Mouse (Mus musculus) limb, embryonic 13.5 days (tissue): ENCODE data around the gene Dao. TPM values are rescaled to one million over a fixed set of nuclear protein-coding genes. Genes with fewer than 3 reads are reported as not detected.

ENCODE experiments used
- ATAC-seq: fragments of 200-750 bp; cut with Nextera tagmentation; 2 replicates; pipeline ENCODE4 v1.8.0; 2017; ENCODE audit warnings: low read depth, moderate number of reproducible peaks, moderate TSS enrichment; ENCODE audit not compliant: low FRiP score
- H3K27ac ChIP-seq: fragments of 300-500 bp; sonication (generic); 2 replicates; pipeline ENCODE4 v1.5.1; 2015; ENCODE audit warnings: inconsistent platforms, mild to moderate bottlenecking, moderate library complexity
- H3K27me3 ChIP-seq: fragments of 300-500 bp; sonication (generic); 2 replicates; pipeline ENCODE4 v1.6.1; 2015; ENCODE audit warnings: mild to moderate bottlenecking, inconsistent platforms
- H3K36me3 ChIP-seq: fragments of 300-500 bp; sonication (generic); 2 replicates; pipeline ENCODE4 v1.6.1; 2015; ENCODE audit warnings: inconsistent platforms, mild to moderate bottlenecking, moderate library complexity
- H3K4me1 ChIP-seq: fragments of 300-500 bp; sonication (generic); 2 replicates; pipeline ENCODE4 v1.6.1; 2015; ENCODE audit warnings: inconsistent platforms
- H3K4me2 ChIP-seq: fragments of 300-500 bp; sonication (generic); replicated peaks from 2 replicates; pipeline ENCODE4 v1.6.1; 2015; ENCODE audit warnings: inconsistent platforms, mild to moderate bottlenecking, moderate library complexity
- H3K4me3 ChIP-seq: fragments of 300-500 bp; sonication (generic); 2 replicates; pipeline ENCODE4 v1.5.1; 2015; ENCODE audit warnings: moderate library complexity, mild to moderate bottlenecking, inconsistent platforms
- H3K9ac ChIP-seq: fragments of 300-500 bp; sonication (generic); 2 replicates; pipeline ENCODE4 v1.6.1; 2015; ENCODE audit warnings: mild to moderate bottlenecking, inconsistent platforms
- H3K9me3 ChIP-seq: fragments of 300-500 bp; sonication (generic); 2 replicates; pipeline ENCODE4 v1.6.1; 2016; ENCODE audit warnings: inconsistent platforms
- WGBS: fragments of 180-500 bp; shearing (Covaris S2); methylation state at CpG from one replicate; pipeline ENCODE4 v1.1.7; 2015; 5-methylcytosine and 5-hydroxymethylcytosine counted together
- polyA plus RNA-seq: library from polyadenylated mRNA; unstranded; fragments of >200 nt; fragmentation: Nextera tagmentation; extraction: Ambion mirVana; gene quantifications from 2 replicates; pipeline ENCODE4 v1.2.1, GENCODE M21; 2015

The Dao gene
- polyA plus RNA-seq, 1 experiment from 2014 or later = not detected

DNA sequence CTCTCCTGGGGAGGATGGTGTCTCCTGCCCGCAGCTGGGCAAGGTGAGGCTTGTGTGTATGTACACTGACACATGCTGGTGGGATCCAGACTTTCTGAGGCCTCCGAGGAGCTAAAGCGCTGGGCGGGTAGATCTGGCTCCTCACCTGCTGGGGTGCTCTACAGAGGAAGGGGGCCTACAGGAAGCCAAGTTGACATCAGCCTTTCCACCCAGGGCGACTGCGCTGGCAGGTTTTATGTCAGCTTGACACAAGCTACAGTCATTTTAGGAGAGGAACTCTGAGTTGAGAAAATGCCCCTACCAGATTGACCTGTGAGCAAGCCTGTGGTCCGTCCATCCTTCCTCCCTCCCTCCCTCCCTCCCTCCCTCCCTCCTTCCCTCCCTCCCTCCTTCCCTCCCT is 58.2 kb downstream of the Dao start:
- no peaks in the 10 kb centered on the region for H3K27me3 ChIP-seq
- H3K4me3 ChIP-seq = no peak overlapping the region
- no peak overlapping the region for H3K27ac ChIP-seq
- no peak overlapping the region for H3K9ac ChIP-seq
- H3K36me3 ChIP-seq = no peaks in the 10 kb centered on the region
- no peaks in the 10 kb centered on the region for H3K9me3 ChIP-seq
- no peaks in the 10 kb centered on the region for H3K4me1 ChIP-seq
- H3K4me2 ChIP-seq = no peak overlapping the region
- WGBS = 38% methylated on average over 7 of the region's 7 CpGs
- ATAC-seq = no peak

DNA sequence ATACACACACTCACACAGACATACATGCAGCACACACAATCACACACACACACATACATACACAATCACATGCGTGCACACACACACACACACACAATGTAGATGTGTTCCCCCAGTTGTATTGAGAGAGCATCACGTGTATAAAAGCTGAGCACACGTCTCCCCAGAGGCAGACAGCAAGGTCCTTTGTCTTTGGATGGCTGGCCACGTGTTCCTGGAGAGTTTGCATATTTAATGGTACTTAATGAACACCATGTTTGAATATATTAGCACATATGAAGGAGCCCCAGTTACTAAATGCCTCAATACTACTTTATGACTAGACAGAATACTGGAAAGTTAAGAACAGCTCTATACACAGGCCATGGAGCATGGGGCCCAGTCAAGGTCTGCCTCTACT is 60.5 kb downstream of the Dao start:
- no peak for ATAC-seq
- H3K4me1 ChIP-seq = no peaks in the 10 kb centered on the region
- WGBS = 69% methylated on average over 4 of the region's 4 CpGs
- H3K27ac ChIP-seq = no peak overlapping the region
- no peaks in the 10 kb centered on the region for H3K9me3 ChIP-seq
- H3K4me2 ChIP-seq = no peak overlapping the region
- H3K4me3 ChIP-seq = no peak overlapping the region
- no peak overlapping the region for H3K9ac ChIP-seq
- H3K36me3 ChIP-seq = no peaks in the 10 kb centered on the region
- no peaks in the 10 kb centered on the region for H3K27me3 ChIP-seq

DNA sequence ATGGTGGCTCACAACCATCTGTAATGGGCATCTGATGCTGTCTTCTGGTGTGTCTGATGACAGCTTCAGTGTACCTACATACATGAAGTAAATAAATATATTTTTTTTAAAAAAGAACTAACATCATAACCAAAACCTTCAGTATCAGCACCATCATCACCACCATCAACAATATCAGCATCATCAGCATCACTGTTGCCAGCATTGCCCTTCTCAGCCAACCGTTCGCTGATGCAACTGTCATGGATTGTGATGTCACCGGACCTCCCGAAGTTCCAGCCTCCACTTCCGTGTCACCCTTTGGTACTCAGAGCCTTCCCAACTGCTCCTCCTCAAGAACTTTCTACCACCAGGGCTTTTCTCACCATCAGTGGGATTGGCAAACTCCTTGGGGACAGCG is 61.7 kb downstream of the Dao start, which contains the start of gene Usp30:
Gene Usp30 (plus strand): TSS at position 301 of the 400 bp plus-strand sequence.
- H3K9me3 ChIP-seq = no peaks in the 10 kb centered on the region
- H3K4me1 ChIP-seq = no peaks in the 10 kb centered on the region
- H3K4me2 ChIP-seq = no peak within 1 kb of the TSS
- H3K27me3 ChIP-seq = no peaks in the 10 kb centered on the region
- H3K36me3 ChIP-seq = no peaks in the 10 kb centered on the region
- WGBS = 94% methylated on average over 6 of the region's 6 CpGs
- no peak for ATAC-seq
- H3K4me3 ChIP-seq = no peak within 1 kb of the TSS
- no peak within 1 kb of the TSS for H3K9ac ChIP-seq
- H3K27ac ChIP-seq = no peak within 1 kb of the TSS

DNA sequence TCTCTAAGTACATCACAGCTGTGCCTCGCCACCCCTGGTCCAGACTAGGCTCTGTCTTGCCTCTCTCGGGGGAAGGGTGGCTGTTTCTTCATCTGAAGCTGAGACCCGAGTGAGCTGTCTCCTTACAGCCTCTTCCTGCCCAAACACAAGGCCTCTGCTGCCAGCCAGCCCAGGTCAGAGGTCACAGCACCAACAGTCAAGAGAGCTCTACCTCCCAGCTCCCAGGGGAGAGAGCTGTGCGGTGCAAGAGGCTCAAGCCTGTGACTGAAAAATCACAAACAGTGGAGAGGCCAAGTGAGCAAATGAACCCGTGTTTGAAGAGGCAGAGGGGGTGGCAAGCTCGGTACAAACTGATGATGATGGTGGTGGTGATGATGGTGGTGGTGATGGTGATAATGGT is 63.1 kb downstream of the Dao start:
- no peaks in the 10 kb centered on the region for H3K4me1 ChIP-seq
- H3K27me3 ChIP-seq = no peaks in the 10 kb centered on the region
- H3K27ac ChIP-seq = no peak overlapping the region
- no peak overlapping the region for H3K9ac ChIP-seq
- H3K4me2 ChIP-seq = no peak overlapping the region
- H3K9me3 ChIP-seq = no peaks in the 10 kb centered on the region
- H3K36me3 ChIP-seq = no peaks in the 10 kb centered on the region
- no peak for ATAC-seq
- 33% methylated on average over 6 of the region's 6 CpGs for WGBS
- H3K4me3 ChIP-seq = no peak overlapping the region

DNA sequence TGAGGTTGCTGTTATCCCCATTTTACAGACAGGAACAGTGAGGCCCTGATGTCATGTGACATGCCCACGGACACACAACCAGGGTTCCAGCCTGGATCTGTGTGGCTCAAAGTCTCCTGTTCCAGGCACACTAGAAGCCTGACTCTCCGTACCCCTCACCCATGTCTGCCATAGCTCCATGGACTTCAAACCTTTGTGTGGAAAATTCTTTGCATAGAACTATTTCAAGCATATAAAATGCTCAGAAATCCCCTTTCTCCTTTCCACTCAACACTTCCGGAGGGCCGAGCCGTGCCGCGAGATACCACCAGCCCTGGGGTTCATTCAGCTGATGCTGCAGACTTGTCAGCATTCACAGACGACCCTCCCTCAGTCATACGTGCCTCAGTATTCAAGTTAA is 64.0 kb downstream of the Dao start:
- Histone ChIP-seq H3K4me1 (no peaks in the 10 kb centered on the region), H3K36me3 (no peaks in the 10 kb centered on the region), H3K4me3 (no peak overlapping the region), H3K9me3 (no peaks in the 10 kb centered on the region), H3K9ac (no peak overlapping the region), H3K4me2 (no peak overlapping the region), H3K27ac (no peak overlapping the region), H3K27me3 (no peaks in the 10 kb centered on the region)
- WGBS = 77% methylated on average over 9 of the region's 9 CpGs
- ATAC-seq = no peak

DNA sequence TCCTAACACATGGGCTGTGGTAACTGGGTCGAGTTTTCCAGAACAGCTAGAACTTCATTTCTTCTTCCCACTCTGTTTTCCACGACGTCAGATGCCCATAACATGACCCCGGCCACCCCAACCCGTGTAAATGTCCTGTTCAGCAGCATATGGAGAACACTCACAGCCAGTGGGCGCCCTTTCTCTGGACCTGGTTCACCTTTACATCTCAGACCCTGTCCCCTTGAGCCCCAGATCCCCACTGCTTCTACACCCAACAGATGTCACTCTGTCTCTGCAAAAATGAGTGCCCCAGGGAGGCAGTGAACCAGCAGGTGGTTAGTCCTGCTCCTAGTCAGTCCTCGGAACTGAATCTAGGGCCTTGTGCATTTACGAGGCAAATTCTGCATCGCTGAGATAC is 64.5 kb downstream of the Dao start:
- WGBS = 62% methylated on average over 9 of the region's 9 CpGs
- H3K9ac ChIP-seq = no peak overlapping the region
- H3K4me2 ChIP-seq = no peak overlapping the region
- no peaks in the 10 kb centered on the region for H3K4me1 ChIP-seq
- no peaks in the 10 kb centered on the region for H3K36me3 ChIP-seq
- no peaks in the 10 kb centered on the region for H3K9me3 ChIP-seq
- no peak overlapping the region for H3K27ac ChIP-seq
- no peaks in the 10 kb centered on the region for H3K27me3 ChIP-seq
- ATAC-seq = no peak
- H3K4me3 ChIP-seq = no peak overlapping the region

DNA sequence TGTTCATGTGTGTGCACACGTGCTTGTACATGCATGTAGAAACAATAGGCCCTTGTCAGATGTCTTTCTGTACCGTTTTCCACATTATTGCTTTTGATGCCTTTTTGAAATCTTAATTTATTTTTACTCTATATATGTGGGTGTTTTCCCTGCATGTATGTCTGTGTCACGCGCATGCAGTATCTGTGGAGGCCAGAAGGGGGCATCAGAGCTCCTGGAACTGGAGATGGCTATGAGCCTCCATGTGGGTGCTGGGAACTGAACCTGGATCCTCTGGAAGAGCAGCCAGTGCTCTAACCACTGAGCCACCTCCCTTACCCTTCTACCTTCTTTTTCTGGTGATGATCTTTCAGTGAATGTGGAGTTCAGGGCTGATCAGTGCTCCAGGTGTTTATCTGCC is 67.4 kb downstream of the Dao start:
- H3K27me3 ChIP-seq = no peaks in the 10 kb centered on the region
- H3K9me3 ChIP-seq = no peaks in the 10 kb centered on the region
- H3K9ac ChIP-seq = no peak overlapping the region
- H3K4me3 ChIP-seq = no peak overlapping the region
- no peak overlapping the region for H3K27ac ChIP-seq
- WGBS = 91% methylated on average over 4 of the region's 4 CpGs
- H3K4me1 ChIP-seq = no peaks in the 10 kb centered on the region
- H3K36me3 ChIP-seq = no peaks in the 10 kb centered on the region
- no peak overlapping the region for H3K4me2 ChIP-seq
- ATAC-seq = no peak

DNA sequence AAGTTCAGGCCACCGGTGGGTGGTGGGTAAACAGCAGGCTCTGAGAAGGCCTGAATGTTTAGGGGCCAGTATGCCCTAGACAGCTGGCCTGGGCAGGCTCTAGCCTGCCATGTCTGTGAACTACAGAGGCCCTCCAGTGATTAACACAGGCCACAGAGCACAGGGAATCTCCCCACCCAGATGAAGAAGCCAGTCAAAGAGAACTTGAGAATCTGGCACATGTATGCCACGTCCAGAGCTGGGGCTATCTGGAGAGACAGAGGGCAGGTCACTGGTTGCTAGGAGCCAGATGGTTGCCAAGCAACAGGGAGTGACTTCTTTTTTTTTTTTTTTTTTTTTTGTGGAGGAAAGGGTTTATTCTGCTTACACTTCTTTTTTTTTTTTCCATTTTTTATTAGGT is 68.8 kb downstream of the Dao start:
- H3K27me3 ChIP-seq = no peaks in the 10 kb centered on the region
- H3K9ac ChIP-seq = no peak overlapping the region
- H3K36me3 ChIP-seq = no peaks in the 10 kb centered on the region
- no peak overlapping the region for H3K4me2 ChIP-seq
- 51% methylated on average over 2 of the region's 2 CpGs for WGBS
- no peak for ATAC-seq
- H3K27ac ChIP-seq = no peak overlapping the region
- H3K4me3 ChIP-seq = no peak overlapping the region
- no peaks in the 10 kb centered on the region for H3K4me1 ChIP-seq
- no peaks in the 10 kb centered on the region for H3K9me3 ChIP-seq

Other genes starting within 250 kb of the Dao start
- gene Sart3, start 231.2 kb upstream of the Dao start, polyA plus RNA-seq = 59.8 and 60.2 TPM in 2 replicates
- gene Iscu, start 231.0 kb upstream of the Dao start, polyA plus RNA-seq = 96.3 and 98.5 TPM in 2 replicates
- 221 and 237 TPM in 2 replicates for gene Tmem119, start 203.2 kb upstream of the Dao start, polyA plus RNA-seq
- gene Selplg, start 171.1 kb upstream of the Dao start, polyA plus RNA-seq = 2.5 TPM in 2 replicates
- gene Coro1c, start 94.9 kb upstream of the Dao start, polyA plus RNA-seq = 83.1 and 90.2 TPM in 2 replicates
- gene Ssh1, start 9.8 kb upstream of the Dao start, polyA plus RNA-seq = 15.9 and 18.7 TPM in 2 replicates
- gene Usp30, start 61.8 kb downstream of the Dao start, polyA plus RNA-seq = 15.2 and 15.7 TPM in 2 replicates
- 0.05 and 0.23 TPM in 2 replicates for gene Svop, start 87.9 kb downstream of the Dao start, polyA plus RNA-seq
- 10.8 and 11.9 TPM in 2 replicates for gene Alkbh2, start 124.5 kb downstream of the Dao start, polyA plus RNA-seq
- gene Ung, start 126.7 kb downstream of the Dao start, polyA plus RNA-seq = 46.9 and 48.3 TPM in 2 replicates
- gene Acacb, start 142.8 kb downstream of the Dao start, polyA plus RNA-seq = 4.3 and 5.0 TPM in 2 replicates